Mouse (Mus musculus): ENCODE measurements around the gene Ercc6l2.

Gene Ercc6l2

GRCm38 (mm10) chr13:63886429-63887052 lies 71.5 kb downstream of the Ercc6l2 start:
- WGBS, result 90% methylated on average over 3 of the region's 3 CpGs

- WGBS, result 27% methylated on average over 12 of the region's 12 CpGs
These were observed 85.8 kb downstream of the Ercc6l2 start for GRCm38 (mm10) chr13:63900679-63901302.

- 4% methylated on average over 17 of the region's 17 CpGs for WGBS
These were observed 86.3 kb downstream of the Ercc6l2 start for GRCm38 (mm10) chr13:63901303-63901713.

GRCm38 (mm10) chr13:63901714-63902597 lies 86.9 kb downstream of the Ercc6l2 start:
- WGBS, result 26% methylated on average over 28 of the region's 28 CpGs

- 56% methylated on average over 4 of the region's 4 CpGs for WGBS
These were observed 91.5 kb downstream of the Ercc6l2 start for GRCm38 (mm10) chr13:63906516-63906915.

GRCm38 (mm10) chr13:63907437-63907836 lies 92.4 kb downstream of the Ercc6l2 start:
- WGBS, result 70% methylated on average over 4 of the region's 4 CpGs

- WGBS, result 89% methylated on average over 5 of the region's 5 CpGs
These were observed 95.2 kb downstream of the Ercc6l2 start for GRCm38 (mm10) chr13:63910141-63910804.

GRCm38 (mm10) chr13:63911617-63912016 lies 96.6 kb downstream of the Ercc6l2 start:
- WGBS, result 74% methylated on average over 3 of the region's 3 CpGs

- WGBS, result 95% methylated on average over 6 of the region's 6 CpGs
These were observed 98.1 kb downstream of the Ercc6l2 start for GRCm38 (mm10) chr13:63913136-63913535.

GRCm38 (mm10) chr13:63915176-63915575 lies 100.1 kb downstream of the Ercc6l2 start:
- WGBS, result 74% methylated on average over 3 of the region's 3 CpGs

- 87% methylated on average over 1 of the region's 1 CpGs for WGBS
These were observed 100.6 kb downstream of the Ercc6l2 start for GRCm38 (mm10) chr13:63915684-63916083.

GRCm38 (mm10) chr13:63916568-63916967 lies 101.5 kb downstream of the Ercc6l2 start:
- 95% methylated on average over 8 of the region's 8 CpGs for WGBS

- WGBS, result 20% methylated on average over 11 of the region's 11 CpGs
These were observed 102.2 kb downstream of the Ercc6l2 start for GRCm38 (mm10) chr13:63917198-63917767.

- WGBS, result 23% methylated on average over 11 of the region's 11 CpGs
These were observed 103.0 kb downstream of the Ercc6l2 start for GRCm38 (mm10) chr13:63917776-63918621.

GRCm38 (mm10) chr13:63918733-63919422 lies 103.8 kb downstream of the Ercc6l2 start:
- 43% methylated on average over 18 of the region's 18 CpGs for WGBS

GRCm38 (mm10) chr13:63924036-63924435 lies 109.0 kb downstream of the Ercc6l2 start:
- 89% methylated on average over 4 of the region's 6 CpGs for WGBS

- 70% methylated on average over 4 of the region's 4 CpGs for WGBS
These were observed 112.3 kb downstream of the Ercc6l2 start for GRCm38 (mm10) chr13:63927326-63927725.

GRCm38 (mm10) chr13:63929351-63929750 lies 114.3 kb downstream of the Ercc6l2 start:
- 24% methylated on average over 1 of the region's 1 CpGs for WGBS

GRCm38 (mm10) chr13:63929917-63930515 lies 115.0 kb downstream of the Ercc6l2 start:
- 80% methylated on average over 5 of the region's 5 CpGs for WGBS

GRCm38 (mm10) chr13:63930525-63930924 lies 115.5 kb downstream of the Ercc6l2 start:
- WGBS, result 85% methylated on average over 10 of the region's 10 CpGs
